Mouse (Mus musculus): ENCODE measurements at regions not wholly inside any gene's neighbourhood (a gene's known extent, or its start where the extent isn't known, plus 50 kb on each side); places are given as distances from the start of the nearest gene placed in this dataset.

- TF ChIP-seq CTCF (IDR thresholded peaks at IDR 0.05; ENCODE audit: low read depth) = no peak
- TF ChIP-seq EP300 (IDR thresholded peaks at IDR 0.05; ENCODE audit: low read depth) = no peak
Measured at GRCm38 (mm10) chr13:92939032-92939431, 94.5 kb downstream of the Mtx3 start.
